Mouse (Mus musculus) layer of hippocampus, adult 11-12 months (tissue): ENCODE results near the gene Grasp.

Source experiments
- DNase-seq: peaks from one replicate; pipeline ENCODE4 v3.0.0; 2022; ENCODE audit warnings: low spot score

Grasp gene

GRCm38 (mm10) chr15:101224006-101224906 is at the start of gene Grasp:
TSS of gene Grasp (plus strand) at chr15:101224188.
- DNase-seq, result peak; percentile 92

- no peak for DNase-seq
Observed at GRCm38 (mm10) chr15:101174294-101175130, 49.5 kb upstream of the Grasp start.

- no peak for DNase-seq
Observed at GRCm38 (mm10) chr15:101175131-101175460, 48.9 kb upstream of the Grasp start.

DNA sequence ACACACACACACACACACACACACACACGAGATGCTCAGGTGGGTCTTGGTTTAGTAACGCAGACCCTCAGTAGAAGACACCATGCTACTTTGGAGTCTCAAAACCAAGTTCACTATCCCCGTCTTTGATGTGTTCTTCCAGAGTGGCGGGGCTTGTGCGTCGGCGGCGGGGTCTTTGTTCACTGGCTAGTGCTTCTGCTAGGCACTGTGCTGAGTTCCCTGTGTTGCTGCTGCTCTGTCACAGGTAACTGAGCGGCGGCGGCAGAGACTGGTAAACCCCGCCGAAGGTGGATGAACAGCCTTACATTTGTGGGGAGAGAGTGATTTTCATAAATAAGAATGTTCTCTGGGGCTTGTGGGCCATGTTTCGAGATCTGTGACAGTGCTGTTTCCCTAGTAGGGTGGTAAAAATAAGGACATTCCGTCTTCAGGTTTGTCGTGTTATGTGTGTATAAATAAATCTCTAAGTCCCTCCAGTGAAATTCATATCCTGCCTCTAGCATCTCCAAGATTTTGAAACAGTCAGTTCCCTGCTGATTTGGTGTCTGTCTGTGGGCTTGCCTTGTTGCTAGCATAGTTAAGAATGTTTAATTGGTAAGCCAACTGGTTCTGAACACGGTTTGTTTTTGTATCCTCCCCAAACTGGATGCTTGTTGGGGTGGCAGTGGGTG is 48.2 kb upstream of the Grasp start:
- DNase-seq, result no peak

- no peak for DNase-seq
Observed at GRCm38 (mm10) chr15:101176284-101176680, 47.7 kb upstream of the Grasp start.

GRCm38 (mm10) chr15:101176795-101177691 is 46.9 kb upstream of the Grasp start:
- no peak for DNase-seq

- no peak for DNase-seq
Observed at GRCm38 (mm10) chr15:101180363-101181105, 43.5 kb upstream of the Grasp start.

DNA sequence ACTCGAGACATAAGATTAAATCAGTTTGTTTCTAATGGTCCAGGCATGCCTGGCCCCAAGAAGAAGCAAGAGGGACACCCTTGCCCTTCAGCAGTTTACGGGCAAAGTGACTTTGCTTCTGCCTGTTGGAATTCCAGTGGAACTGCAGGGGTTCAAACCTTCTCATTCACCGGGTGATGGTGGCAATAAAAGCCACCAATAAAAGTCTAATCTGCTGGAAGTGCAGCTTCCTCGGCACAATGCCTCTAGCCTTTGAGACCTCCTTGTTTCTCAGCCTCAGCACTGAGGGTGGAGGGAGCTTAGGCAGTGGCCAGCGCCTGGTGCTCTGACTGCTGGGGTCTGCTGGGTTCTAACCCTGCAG is 42.9 kb upstream of the Grasp start:
- no peak for DNase-seq

GRCm38 (mm10) chr15:101181500-101181899 is 42.5 kb upstream of the Grasp start:
- DNase-seq, result no peak

GRCm38 (mm10) chr15:101182676-101183075 is 41.3 kb upstream of the Grasp start:
- DNase-seq, result no peak

- no peak for DNase-seq
Observed at GRCm38 (mm10) chr15:101184300-101184699, 39.7 kb upstream of the Grasp start.

- DNase-seq, result no peak
Observed at GRCm38 (mm10) chr15:101185549-101185948, 38.4 kb upstream of the Grasp start.

DNA sequence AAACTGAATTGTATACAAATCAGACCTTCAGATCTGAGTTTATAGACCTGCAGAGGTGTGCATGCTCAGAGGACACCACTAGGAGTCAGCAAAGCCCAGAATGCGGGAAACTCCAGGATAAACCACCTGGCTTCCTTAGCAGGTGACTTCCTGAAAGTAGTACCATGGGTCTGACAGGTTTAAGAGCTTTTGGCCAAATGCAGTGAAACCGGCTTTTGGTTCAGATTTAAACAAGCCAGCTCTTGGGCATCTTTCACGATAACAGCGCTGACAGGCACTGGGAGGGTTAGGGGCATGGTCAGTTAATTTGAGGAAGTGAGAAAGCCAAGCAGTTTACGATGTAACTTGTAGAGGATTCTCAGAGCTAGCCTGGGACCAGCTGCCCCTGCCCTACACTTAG is 36.1 kb upstream of the Grasp start:
- DNase-seq, result no peak

DNA sequence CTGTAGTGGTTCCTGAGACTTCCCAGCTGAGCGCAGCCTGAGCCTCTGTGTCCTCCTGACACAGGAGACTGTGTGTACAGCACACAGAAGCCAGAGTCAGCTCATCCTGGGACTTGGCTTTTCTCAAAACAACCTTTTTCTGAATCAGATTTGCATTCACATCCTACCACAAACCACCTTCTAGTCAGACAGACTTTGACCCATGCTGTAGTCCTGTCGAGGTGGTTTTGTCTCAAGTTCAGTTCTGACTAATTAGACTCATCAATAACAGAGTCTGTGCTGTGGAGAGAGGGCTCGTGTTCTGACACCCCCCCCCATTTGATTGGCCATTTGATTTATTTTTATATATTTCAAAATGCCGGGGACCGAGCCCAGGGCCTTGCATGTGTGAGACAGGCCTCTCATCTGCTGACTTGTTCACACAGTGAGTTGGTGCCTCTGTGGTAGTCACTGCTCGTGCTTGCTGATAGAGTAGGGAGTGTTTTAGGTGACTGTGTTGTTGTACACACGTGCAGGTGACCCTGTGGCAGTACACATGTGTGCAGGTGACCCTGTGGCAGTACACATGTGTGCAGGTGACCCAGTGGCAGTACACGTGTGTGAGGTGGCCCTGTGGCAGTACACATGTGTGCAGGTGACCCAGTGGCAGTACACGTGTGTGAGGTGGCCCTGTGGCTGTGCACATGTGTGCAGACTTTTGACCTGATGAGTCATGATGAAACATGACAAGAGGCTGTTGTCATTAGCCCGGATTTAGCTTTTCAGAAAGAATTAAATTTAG is 33.8 kb upstream of the Grasp start:
- no peak for DNase-seq

GRCm38 (mm10) chr15:101190762-101191150 is 33.2 kb upstream of the Grasp start:
- no peak for DNase-seq

GRCm38 (mm10) chr15:101191459-101192259 is 32.3 kb upstream of the Grasp start:
- DNase-seq, result no peak

DNA sequence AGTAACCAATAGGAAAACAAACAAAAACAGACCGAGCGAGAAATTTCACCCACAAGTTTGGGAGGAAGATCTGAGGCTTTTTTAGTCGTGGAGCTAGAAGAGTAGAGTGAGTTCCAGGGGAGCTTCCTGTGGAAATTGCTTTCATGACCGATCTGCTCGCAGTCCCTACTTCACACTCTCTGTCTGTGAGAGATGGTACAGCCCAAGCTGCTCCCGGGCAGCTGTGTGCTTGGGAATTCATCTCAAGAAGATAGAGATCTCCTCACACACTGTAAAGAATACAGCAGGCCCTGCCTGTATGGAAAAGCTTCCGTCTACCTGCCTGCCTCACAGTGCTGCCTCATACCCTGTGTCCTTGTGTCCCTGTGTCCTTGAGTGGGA is 31.7 kb upstream of the Grasp start:
- no peak for DNase-seq

DNA sequence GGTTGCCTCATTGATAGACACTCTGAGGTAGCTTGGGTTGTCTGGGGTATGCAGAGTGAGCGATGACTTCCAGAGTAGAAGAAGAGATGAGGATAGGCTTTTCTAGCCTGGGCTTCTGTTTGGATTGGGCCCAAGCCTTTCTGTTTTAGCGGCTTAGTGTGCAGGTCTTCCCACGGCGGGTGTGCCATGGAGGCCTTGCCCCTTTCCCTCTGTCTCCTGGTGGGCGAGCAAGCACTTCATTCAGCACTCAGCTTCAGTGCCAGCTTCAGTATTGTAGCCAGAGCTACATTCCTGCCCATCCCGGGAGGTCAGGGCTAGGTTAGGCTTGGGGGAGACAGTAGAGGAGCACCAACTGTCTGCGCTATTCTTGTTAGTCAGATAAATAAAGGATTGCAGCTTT is 31.3 kb upstream of the Grasp start:
- DNase-seq, result no peak

GRCm38 (mm10) chr15:101193971-101194370 is 30.0 kb upstream of the Grasp start:
- no peak for DNase-seq
